Mouse (Mus musculus): ENCODE data around the gene Tpbg. TPM values are rescaled to one million over a fixed set of nuclear protein-coding genes. Genes with fewer than 3 reads are reported as not detected.
"Not testable (repeated sequence)": the region's sequence is repeated elsewhere in the genome, so short reads cannot be mapped to it uniquely, and the experiment has no call there.

Gene Tpbg
- 14.6 and 15.3 TPM in 2 replicates for polyA plus RNA-seq (2012; rRNA removed)

DNA sequence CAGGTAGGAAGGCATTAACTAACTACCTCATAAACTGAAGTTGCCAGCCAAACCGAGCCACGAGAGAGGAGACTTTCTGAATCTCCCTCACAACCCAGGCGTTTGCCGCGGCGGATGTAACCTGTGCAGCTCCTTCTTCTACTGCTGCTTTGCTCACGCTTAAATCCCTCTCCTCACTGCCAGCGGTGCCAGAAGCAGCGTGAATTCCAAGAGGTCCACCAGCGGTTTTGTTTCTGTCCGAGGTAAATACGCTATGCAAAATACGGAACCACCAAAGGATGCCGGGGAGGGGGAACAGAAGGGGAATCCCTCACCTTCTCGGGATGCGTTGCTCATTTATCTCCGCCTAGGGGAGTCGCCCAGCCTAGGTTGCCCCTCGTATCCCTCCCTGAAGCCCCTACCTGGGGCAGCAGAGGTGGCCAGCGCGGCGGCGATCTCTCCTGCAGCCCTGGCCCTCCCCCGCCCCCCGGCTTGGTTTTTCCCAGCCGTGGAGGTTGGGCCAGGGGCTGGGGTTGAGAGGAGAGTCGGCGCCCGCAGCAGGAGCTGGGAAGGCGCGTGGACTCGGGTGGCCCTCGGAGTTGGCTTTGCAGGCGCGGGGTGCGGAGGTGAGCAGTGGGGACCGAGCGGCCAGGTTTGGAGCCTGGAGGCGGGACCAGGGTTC lies at the start of gene Tpbg:
Gene Tpbg, plus strand, starts transcription at position 30 of the 661 bp plus-strand sequence.
- peak; percentile 70 for DNase-seq (ENCODE audit: low spot score)

DNA sequence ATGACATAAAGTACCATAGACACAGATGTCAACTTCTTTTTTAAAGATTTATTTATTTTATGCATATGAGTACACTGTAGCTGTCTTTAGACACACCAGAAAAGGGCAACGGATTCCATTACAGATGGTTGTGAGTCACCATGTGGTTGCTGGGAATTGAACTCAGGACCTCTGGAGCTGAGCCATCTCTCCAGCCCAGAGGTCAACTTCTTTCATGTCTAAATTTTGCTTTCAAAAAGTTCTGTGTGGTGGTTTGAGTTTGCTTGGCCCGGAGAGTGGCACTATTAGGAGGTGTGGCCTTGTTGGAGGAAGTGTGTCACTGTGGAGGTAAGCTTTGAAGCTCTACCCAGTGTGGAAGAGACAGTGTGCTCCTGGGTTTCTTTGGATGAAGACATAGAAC lies 40.2 kb upstream of the Tpbg start:
- DNase-seq (ENCODE audit: low spot score) = not testable (repeated sequence)

DNA sequence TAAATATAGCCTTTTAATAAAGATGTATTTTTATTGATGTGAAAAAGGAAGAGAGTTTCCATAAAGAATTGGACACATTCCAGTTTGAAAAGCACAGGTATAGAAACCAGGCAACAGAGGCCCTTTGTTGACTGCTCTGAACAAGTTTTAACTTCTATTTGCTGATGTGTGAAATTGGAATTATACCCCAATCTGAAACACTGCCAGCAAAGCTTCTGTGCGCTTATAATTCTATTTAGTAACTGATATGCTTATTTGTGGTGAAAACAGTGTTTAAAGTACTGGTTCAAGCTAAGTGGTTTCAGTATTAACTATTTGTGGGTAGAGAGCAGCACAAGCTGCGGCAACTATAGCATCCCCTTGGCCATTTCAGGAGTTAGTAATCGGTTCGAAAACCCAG lies 39.6 kb upstream of the Tpbg start:
- no peak for DNase-seq (ENCODE audit: low spot score)

DNA sequence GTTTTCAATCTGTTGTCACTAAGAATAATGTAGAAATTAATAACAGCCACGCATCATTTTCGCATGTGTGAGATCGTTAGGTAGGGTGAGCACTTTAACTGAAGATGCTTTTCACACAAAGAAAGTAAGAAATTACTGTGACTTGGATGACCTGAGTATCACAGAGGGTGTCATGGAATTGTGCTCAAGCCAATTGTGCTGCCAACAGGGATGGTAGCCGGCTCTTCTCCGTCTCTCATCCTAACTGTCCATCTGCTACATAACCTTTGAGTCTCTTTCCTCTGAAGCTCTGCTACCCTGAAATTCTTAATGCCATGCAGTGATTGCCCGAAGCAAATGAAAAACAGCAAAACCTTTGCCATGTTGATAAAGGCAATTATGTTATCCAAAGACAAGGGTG lies 35.8 kb upstream of the Tpbg start:
- no peak for DNase-seq (ENCODE audit: low spot score)

DNA sequence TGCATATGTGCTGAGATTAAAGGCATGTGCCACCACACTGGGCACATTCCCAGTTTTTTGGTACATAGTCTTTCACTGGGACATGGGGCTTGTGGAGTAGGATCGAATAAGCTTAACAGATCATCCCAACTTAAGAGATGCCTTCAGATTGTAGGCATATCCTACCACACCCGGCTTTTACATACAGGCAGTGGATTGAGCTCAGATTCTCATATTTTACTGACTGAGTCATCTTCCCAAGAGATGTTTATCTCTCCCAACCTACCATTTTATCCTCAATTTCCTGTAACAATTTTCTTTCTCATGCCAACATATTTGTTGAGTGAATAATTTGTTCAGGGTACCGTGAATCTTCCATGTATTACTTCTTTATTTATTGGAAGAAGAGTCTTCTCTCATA lies 32.9 kb upstream of the Tpbg start:
- DNase-seq (ENCODE audit: low spot score) = no peak

DNA sequence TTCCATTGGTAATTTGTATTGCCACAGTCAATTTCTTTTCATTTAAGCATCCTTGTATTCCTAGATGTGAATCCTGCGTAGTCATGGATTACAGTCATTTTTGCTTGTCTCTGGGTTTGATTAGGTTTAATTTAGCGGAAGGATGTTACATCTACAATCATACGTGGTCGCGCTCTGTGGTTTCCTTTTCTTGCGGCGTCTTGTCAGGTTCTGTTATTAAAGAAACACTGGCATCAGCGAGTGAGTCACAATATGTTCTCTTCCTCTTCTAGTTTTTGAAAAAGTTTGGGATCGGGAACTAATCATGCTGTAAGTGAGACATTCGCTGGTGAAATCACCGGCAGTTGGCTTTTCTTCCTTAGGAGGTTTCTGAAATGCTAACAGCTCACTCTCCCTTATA lies 21.4 kb upstream of the Tpbg start:
- no peak for DNase-seq (ENCODE audit: low spot score)

DNA sequence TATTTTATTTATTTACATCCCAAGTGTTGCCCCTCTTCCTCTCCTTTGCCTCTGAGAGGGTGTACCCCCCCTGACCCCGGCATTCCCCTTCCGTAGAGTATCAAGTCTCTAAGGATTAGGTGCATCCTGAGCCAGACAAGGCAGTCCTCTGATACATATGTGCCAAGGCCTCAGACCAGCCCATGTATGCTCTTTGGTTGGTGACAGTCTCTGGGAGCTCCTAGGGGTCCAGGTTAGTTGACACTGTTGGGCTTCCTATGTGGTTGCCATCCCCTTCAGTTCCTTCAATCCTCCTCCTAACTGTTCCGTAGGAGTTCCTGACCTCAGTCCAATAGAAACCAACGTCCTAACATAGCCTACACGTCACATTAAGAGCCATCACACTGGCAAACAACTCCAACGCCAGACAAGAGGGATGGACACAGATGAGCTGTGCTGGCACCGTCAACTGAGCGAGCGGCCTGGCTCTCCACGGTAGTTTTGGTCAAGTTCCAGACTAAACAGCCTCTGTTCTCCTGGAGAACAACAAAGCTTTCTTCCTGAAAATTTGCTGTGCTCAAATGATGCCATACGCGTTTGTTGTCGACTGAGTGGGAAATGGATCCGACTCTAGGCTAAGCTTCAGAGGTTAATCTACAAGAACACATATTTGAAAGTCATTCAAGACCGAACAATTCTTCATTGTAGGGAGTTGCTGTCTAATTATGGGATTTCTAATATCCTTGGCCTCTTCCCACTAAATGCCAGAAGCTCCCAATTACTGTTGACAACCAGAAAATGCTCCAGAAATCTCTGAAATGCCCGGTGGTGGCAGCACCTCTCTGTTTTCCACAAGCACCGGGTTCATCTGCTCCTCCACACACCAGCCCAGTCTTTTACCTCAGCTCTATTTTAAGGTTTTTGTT lies 6.4 kb upstream of the Tpbg start:
- DNase-seq (ENCODE audit: low spot score) = no peak

DNA sequence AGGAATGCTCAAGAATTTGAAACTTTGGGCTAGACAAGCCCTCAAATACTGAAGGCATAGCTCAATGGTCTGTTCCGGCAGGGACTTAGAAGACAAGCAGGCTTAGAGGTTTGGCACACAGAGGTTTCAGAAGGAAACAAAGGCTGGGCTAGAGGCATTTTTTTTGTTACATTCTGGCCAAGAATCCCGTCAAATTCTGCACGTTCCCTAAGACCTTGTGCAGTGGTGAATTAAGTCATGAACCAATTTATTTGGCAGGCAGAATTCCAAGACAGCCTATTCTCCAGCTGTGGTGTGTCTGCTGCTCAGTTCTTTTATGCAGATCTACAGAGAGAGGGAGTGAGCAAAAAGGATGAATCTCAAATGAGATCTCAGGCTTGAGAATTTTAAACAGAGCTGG lies 2.6 kb upstream of the Tpbg start:
- no peak for DNase-seq (ENCODE audit: low spot score)

DNA sequence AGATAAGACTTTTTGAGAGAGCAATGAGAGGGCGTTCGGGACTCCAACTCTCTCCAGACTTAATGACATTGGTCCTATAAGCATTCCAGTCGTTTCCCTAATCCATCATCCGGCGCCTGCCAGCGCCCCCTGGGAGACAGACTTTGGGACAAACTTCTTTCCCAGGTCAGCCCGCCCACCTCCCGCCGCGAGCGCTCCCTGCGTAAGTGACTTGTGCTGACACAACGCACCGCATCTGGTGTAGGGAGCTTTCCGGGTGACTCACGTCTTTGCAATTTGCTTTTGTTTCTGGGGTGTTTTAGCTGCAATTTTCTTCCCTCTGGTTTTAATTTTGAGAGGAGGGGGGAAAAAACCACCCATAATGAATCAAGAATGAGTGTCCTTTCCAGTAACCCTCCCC lies 289 bp upstream of the Tpbg start:
- DNase-seq (ENCODE audit: low spot score) = peak; percentile 48

DNA sequence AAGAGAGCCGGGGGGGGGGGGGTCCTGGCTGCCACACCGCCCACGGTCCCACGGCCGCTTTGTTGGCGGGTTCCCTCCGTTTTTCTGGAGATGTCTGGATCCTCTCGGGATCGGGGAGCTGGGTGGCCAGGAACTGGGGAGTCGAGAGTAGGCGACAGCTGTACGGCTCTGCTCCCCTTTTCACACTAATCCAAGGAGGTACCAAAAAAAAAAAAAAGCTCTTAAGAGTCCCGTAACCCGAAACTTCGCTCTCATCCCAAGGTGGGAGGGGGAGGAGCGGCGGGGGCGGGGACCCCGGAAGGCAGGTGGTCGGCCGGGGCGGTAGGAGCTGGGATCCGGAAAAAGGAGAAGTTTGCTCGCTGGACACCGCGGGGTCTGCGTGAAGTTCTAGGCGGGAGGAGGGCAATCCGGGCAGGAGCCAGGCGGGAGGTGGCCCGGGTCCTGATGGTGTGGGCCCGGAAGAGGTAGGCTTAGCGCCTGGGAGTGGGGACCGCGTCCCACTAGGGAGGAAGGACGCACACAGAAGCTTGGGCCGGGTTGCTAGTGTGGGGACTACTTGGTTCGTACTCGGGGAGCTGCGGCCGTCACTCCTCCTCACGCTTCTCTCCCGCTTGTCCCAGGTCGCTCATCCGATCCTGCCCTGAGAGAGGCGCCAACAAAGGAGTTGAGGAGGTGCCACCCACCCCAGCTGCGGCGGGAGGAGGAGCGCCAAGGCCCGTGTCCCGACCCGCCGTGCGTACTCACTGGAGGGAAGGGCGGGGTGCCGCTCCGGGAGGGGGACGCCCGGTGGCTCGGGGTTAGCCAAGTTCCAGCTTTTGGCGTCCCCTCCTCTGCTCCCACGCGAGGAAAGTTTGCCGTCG lies 1.1 kb downstream of the Tpbg start:
- peak; percentile 71 for DNase-seq (ENCODE audit: low spot score)

DNA sequence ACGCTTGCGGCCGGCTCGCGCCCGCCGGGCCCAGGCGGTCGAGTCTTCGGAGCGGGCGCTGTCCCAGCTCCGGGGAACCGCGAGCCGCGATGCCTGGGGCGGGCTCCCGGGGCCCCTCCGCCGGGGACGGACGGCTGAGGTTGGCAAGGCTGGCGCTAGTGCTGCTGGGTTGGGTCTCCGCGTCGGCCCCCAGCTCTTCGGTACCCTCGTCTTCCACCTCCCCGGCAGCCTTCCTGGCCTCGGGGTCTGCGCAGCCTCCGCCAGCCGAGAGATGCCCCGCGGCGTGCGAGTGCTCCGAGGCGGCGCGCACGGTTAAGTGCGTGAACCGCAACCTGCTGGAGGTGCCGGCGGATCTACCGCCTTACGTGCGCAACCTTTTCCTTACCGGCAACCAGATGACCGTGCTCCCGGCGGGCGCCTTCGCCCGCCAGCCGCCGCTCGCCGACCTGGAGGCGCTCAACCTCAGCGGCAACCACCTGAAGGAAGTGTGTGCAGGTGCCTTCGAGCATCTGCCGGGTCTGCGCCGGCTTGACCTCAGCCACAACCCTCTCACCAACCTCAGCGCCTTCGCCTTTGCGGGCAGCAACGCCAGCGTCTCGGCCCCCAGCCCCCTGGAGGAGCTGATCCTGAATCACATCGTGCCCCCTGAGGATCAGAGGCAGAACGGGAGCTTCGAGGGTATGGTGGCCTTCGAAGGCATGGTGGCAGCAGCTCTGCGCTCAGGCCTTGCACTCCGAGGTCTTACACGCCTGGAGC lies 1.9 kb downstream of the Tpbg start:
- no peak for DNase-seq (ENCODE audit: low spot score)

DNA sequence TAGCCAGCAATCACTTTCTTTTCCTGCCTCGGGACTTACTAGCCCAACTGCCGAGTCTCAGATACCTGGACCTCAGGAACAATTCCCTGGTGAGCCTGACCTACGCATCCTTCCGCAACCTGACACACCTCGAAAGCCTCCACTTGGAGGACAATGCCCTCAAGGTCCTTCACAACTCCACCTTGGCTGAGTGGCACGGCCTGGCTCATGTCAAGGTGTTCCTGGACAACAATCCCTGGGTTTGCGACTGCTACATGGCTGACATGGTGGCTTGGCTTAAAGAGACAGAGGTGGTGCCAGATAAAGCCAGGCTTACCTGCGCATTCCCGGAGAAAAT lies 2.4 kb downstream of the Tpbg start:
- DNase-seq (ENCODE audit: low spot score) = no peak

DNA sequence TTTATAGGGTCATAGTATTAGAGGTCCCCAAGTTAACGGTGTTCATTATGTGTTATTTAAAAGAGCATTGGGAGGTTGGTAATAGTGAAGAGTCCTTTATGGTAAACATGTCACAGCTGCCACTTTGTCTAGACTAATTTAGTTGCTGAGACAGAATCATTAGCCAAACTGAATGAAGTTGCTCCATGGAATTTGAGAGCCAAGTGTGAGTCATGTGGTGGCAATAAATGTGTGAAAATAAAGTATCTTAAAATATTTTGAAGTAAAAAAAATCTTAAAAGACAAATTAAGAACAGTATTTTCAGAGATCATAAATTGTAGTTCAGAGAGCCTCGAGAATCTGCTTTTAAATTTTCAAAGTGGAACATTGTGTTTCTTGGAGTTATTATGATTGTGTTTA lies 4.0 kb downstream of the Tpbg start:
- no peak for DNase-seq (ENCODE audit: low spot score)

DNA sequence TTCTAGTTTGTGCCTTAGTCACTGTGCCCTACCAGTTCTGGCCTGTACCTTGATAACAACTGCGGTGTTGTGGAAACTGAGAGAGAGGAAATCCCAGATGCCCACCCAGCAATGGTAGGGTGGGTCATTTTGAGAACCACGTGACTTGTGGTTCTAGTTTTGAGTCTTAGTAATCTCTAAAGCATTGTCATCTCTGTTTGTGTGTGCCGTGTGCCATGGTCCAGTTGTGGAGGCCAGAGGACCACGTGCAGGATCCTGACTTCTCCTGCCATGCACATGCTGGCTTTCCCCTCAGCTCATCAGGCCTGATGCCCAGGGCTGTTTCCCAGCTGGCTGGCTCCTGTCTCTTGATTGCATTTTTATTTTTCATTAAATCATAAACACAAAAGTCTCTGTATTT lies 12.6 kb downstream of the Tpbg start:
- DNase-seq (ENCODE audit: low spot score) = no peak

DNA sequence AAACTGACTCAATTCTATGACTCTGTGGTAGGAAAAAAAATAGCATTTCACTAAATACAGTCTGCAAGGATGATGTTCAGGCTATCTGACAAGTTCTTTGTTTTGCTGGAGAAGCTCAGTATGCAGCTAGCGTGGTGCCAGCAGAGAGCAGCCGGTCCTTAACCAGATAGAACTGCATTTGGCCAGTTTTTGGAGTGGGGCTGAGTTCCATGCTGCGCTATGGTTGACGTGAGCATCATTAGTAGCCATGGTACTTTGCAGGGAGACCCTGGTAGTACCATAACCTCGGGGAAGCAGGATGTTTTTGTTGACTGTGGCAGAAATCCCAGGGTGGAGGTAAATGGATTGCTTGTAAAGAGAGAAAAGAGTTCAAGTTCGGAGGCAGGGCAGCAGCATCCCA lies 14.3 kb downstream of the Tpbg start:
- DNase-seq (ENCODE audit: low spot score) = no peak

DNA sequence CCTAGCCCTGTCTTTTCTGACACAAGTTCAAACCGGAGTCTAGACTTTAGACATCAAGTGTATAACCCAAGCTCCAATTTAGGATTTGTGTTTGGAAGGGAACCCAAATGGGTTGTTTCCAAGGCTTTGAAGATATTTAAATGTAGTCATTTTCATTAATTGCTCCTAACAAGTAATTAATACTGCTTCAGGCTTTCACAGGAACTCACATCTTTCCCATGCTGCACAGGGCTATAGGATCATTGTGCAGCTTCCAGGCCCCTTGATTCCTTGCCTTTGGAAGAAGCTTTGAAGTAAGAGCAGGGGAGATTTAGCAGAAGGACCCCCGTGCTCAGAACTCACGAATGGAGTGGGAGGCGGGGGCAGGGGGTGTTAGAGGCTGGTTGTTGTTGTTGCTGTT lies 18.9 kb downstream of the Tpbg start:
- DNase-seq (ENCODE audit: low spot score) = no peak

DNA sequence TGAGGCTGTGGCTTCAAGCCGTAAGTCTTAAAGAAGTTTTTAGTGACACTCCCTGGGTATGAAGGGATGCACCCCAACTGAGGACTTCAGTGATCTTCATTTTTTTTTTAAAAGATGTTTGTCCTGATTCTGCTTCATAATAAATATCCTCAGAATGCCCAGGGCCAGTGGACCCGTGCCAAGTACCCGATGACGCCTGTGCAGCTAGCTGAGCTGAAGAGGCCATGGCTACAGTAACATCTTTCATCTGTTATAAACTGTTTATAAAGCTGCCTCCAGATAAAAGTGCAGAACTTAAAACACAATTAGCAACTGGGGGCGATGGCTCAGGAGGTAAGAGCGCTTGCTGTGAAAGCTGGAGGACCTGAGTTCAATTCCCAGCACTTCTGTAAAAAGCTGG lies 20.4 kb downstream of the Tpbg start:
- DNase-seq (ENCODE audit: low spot score) = no peak

DNA sequence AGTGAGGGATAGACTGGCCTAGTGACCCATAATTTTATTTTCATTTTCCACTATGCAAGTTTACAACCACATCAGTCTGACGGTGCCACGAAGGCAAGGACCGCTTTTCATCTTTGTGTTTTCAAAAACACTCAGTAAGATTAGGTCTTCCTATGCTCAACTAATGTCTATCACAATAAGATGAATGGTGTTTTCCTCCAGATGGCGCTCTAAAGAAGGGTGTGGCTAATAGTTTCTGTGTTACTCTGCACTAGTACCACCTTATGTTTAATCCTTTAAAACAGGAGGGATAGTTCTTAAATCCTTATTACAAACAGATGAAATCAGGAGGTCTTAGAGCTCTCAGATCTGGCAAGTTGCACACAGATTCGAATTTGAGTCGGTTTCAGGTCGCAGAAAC lies 30.7 kb downstream of the Tpbg start:
- DNase-seq (ENCODE audit: low spot score) = no peak

DNA sequence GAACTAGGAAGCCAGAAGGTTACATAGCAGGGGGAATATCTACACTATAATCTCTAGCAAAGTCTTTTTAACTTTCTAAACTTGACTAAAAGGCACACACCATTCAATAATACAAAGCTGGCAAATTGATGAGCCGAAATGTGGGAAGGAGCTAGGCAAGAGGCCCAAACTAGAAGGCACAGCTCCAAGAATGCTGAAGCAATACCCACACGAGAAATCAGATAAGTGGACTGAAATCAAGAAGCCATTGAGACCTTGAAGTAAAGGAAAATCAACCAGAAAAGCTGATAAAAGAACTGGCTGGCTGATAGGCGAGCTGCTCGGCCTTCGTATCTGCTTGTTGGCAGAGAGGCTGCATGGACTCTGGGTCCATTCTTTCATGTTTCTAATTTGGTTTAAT lies 51.5 kb downstream of the Tpbg start:
- DNase-seq (ENCODE audit: low spot score) = no peak

Measured in urinary bladder, adult 2 months (tissue).